Mouse (Mus musculus): Measurements from ENCODE around the gene Slc11a1. TPM values are rescaled to one million over a fixed set of nuclear protein-coding genes. Genes with fewer than 3 reads are reported as not detected.

Gene Slc11a1
- polyA plus RNA-seq, 1 experiment from 2014 or later: 5.2 TPM

DNA sequence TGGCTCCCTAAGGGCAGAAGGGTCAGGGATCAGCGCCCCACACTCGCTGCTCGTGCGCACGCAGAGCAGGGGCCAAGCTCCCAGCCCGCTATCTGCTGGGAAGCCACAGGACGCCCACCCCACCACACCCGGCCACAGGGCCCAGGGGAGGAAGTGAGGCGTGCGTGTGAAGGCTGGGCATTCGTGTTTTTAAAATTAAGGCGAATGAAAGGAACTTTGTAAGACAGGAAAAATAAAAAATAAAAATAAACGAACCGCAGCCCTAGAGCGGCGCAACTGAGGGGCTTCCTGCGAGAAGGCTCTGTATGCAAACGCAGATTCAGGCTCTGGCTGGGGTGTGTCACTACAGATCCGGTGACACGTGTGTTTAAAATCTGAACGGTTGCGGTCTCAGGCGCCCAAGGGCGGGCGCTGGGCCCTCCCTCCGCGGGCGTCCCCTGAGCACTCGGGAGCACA is 14.9 kb downstream of the Slc11a1 start:
- Histone ChIP-seq H3K27me3 (ENCODE audit: control insufficient read depth, insufficient read depth, low read length) (no peaks in the 10 kb centered on the region), H3K4me2 (replicated peaks; ENCODE audit: low read depth, low read length) (peak overlapping the region; percentile 99), H3K27ac (ENCODE audit: low read depth, low read length) (peak overlapping the region; percentile 99; the same call in 1 of the 2 replicates), H3K36me3 (ENCODE audit: control insufficient read depth, insufficient read depth, low read length) (peaks cover 15% of the 10 kb centered on the region), H3K9ac (ENCODE audit: low read depth, low read length) (peak overlapping the region; percentile 50; the same call in 1 of the 2 replicates), H3K4me1 (ENCODE audit: control insufficient read depth, insufficient read depth, low read length) (peaks cover 27% of the 10 kb centered on the region), H3K9me3 (ENCODE audit: control insufficient read depth, low read length) (no peaks in the 10 kb centered on the region), H3K4me3 (ENCODE audit: low read length) (peak overlapping the region; percentile 94)
- WGBS: 2% methylated on average over 29 of the region's 29 CpGs
- no peak for ATAC-seq (ENCODE audit: low FRiP score, low TSS enrichment)

DNA sequence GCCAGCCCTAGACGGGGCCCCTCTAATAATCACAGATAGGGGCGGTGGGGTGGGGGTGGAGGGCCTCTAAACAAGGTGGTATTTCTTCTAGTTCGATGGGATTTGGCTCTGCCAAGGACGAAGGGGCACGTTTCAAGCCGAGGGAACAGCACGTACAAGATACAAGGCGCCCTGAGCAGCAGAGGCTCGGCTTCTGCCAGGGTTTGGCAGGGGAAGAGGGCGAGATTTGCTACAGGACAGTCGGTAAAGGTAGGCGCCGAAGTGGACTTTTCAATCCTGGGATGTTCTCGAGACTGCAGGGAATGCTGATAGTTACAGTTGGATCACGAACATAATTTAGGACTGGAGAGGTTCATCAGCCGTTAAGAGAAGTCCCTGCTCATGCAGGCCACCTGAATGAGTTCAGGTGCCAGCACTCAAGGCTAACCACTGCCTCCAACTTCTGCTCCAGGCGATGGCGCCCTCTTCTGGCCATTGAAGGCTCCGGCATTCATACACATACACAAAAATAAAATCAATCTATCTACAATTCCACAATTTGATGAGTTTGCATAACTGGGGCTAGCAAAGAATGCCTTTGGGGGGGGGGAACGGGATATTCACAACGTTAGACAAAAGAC is 15.4 kb downstream of the Slc11a1 start:
- WGBS: 6% methylated on average over 21 of the region's 21 CpGs

GRCm38 (mm10) chr1:74390924-74391748 is 16.1 kb downstream of the Slc11a1 start, which contains the start of gene Ctdsp1:
Gene Ctdsp1 (plus strand): TSS chr1:74391509.
- Histone ChIP-seq H3K9me3 (ENCODE audit: control insufficient read depth, low read length) (no peaks in the 10 kb centered on the region), H3K9ac (ENCODE audit: low read depth, low read length) (peak within 1 kb of the TSS; percentile 99), H3K27ac (ENCODE audit: low read depth, low read length) (peak within 1 kb of the TSS; percentile 99), H3K27me3 (ENCODE audit: control insufficient read depth, insufficient read depth, low read length) (no peaks in the 10 kb centered on the region), H3K4me2 (replicated peaks; ENCODE audit: low read depth, low read length) (peak within 1 kb of the TSS; percentile 99), H3K4me3 (ENCODE audit: low read length) (peak within 1 kb of the TSS; percentile 94), H3K36me3 (ENCODE audit: control insufficient read depth, insufficient read depth, low read length) (peaks cover 21% of the 10 kb centered on the region), H3K4me1 (ENCODE audit: control insufficient read depth, insufficient read depth, low read length) (peaks cover 27% of the 10 kb centered on the region)
- ATAC-seq (ENCODE audit: low FRiP score, low TSS enrichment): peak; percentile 78
- WGBS: 2% methylated on average over 50 of the region's 51 CpGs

More for the DNA sequence above, 15.4 kb downstream of the Slc11a1 start:
- no peaks in the 10 kb centered on the region for H3K9me3 ChIP-seq (ENCODE audit: control insufficient read depth, low read length)
- H3K36me3 ChIP-seq (ENCODE audit: control insufficient read depth, insufficient read depth, low read length): peaks cover 21% of the 10 kb centered on the region
- peak overlapping the region; percentile 94 for H3K4me3 ChIP-seq (ENCODE audit: low read length)
- H3K27me3 ChIP-seq (ENCODE audit: control insufficient read depth, insufficient read depth, low read length): no peaks in the 10 kb centered on the region
- H3K4me2 ChIP-seq (replicated peaks; ENCODE audit: low read depth, low read length): peak overlapping the region; percentile 99
- peak overlapping the region; percentile 99 for H3K27ac ChIP-seq (ENCODE audit: low read depth, low read length)
- H3K4me1 ChIP-seq (ENCODE audit: control insufficient read depth, insufficient read depth, low read length): peaks cover 27% of the 10 kb centered on the region
- no peak for ATAC-seq (ENCODE audit: low FRiP score, low TSS enrichment)
- H3K9ac ChIP-seq (ENCODE audit: low read depth, low read length): peak overlapping the region; percentile 50; the same call in 1 of the 2 replicates

DNA sequence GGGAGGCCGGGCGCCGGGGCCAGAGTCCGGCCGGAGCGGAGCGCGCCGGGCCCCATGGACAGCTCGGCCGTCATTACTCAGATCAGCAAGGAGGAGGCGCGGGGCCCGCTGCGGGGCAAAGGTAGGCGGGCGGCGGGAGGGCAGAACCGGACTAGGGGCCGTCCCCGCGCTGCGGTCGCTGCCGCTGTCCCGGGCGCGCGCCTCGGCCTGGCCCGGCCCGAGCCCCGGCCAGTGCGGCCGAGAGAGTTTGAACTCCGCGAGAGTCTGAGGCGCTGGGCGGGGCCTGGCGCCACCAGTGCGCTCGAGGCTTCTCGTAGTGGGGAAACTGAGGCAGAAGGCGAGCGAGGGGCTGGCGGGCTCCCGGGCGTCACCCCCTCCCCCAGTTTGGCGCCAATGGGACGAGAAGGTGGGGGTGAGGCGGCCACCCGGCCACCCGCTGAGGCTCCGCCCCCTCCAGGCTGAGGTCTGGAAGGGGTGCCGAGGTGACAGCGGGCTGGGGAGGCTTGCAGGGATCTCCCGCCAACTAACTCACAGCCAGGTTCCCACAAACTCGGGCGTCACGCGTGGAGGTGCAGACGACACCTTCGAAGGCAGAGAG is 16.9 kb downstream of the Slc11a1 start:
- Histone ChIP-seq H3K9ac (ENCODE audit: low read depth, low read length) (peak overlapping the region; percentile 99), H3K4me3 (ENCODE audit: low read length) (peak overlapping the region; percentile 94), H3K4me2 (replicated peaks; ENCODE audit: low read depth, low read length) (peak overlapping the region; percentile 99), H3K27ac (ENCODE audit: low read depth, low read length) (peak overlapping the region; percentile 99), H3K9me3 (ENCODE audit: control insufficient read depth, low read length) (no peaks in the 10 kb centered on the region), H3K36me3 (ENCODE audit: control insufficient read depth, insufficient read depth, low read length) (peaks cover 21% of the 10 kb centered on the region), H3K4me1 (ENCODE audit: control insufficient read depth, insufficient read depth, low read length) (peaks cover 27% of the 10 kb centered on the region), H3K27me3 (ENCODE audit: control insufficient read depth, insufficient read depth, low read length) (no peaks in the 10 kb centered on the region)
- WGBS: 0% methylated on average over 33 of the region's 63 CpGs
- peak; percentile 30 for ATAC-seq (ENCODE audit: low FRiP score, low TSS enrichment)

GRCm38 (mm10) chr1:74392446-74392994 is 17.5 kb downstream of the Slc11a1 start:
- ATAC-seq (ENCODE audit: low FRiP score, low TSS enrichment): peak; percentile 21
- Histone ChIP-seq H3K4me2 (replicated peaks; ENCODE audit: low read depth, low read length) (peak overlapping the region; percentile 99), H3K9me3 (ENCODE audit: control insufficient read depth, low read length) (no peaks in the 10 kb centered on the region), H3K36me3 (ENCODE audit: control insufficient read depth, insufficient read depth, low read length) (peaks cover 21% of the 10 kb centered on the region), H3K4me1 (ENCODE audit: control insufficient read depth, insufficient read depth, low read length) (peaks cover 27% of the 10 kb centered on the region), H3K27me3 (ENCODE audit: control insufficient read depth, insufficient read depth, low read length) (no peaks in the 10 kb centered on the region), H3K4me3 (ENCODE audit: low read length) (peak overlapping the region; percentile 94), H3K27ac (ENCODE audit: low read depth, low read length) (peak overlapping the region; percentile 99), H3K9ac (ENCODE audit: low read depth, low read length) (peak overlapping the region; percentile 99)
- 3% methylated on average over 16 of the region's 16 CpGs for WGBS

GRCm38 (mm10) chr1:74393010-74393409 is 18.0 kb downstream of the Slc11a1 start:
- peaks cover 27% of the 10 kb centered on the region for H3K4me1 ChIP-seq (ENCODE audit: control insufficient read depth, insufficient read depth, low read length)

GRCm38 (mm10) chr1:74393697-74394096 is 18.7 kb downstream of the Slc11a1 start:
- WGBS: 84% methylated on average over 9 of the region's 9 CpGs
- Histone ChIP-seq H3K27ac (ENCODE audit: low read depth, low read length) (no peak overlapping the region), H3K36me3 (ENCODE audit: control insufficient read depth, insufficient read depth, low read length) (peaks cover 21% of the 10 kb centered on the region), H3K27me3 (ENCODE audit: control insufficient read depth, insufficient read depth, low read length) (no peaks in the 10 kb centered on the region), H3K4me1 (ENCODE audit: control insufficient read depth, insufficient read depth, low read length) (peaks cover 27% of the 10 kb centered on the region), H3K9ac (ENCODE audit: low read depth, low read length) (0 out of 2 replicates have a peak overlapping the region, but pooled peaks have one; percentile 99), H3K4me2 (replicated peaks; ENCODE audit: low read depth, low read length) (no peak overlapping the region), H3K4me3 (ENCODE audit: low read length) (0 out of 2 replicates have a peak overlapping the region, but pooled peaks have one; percentile 94), H3K9me3 (ENCODE audit: control insufficient read depth, low read length) (no peaks in the 10 kb centered on the region)
- ATAC-seq (ENCODE audit: low FRiP score, low TSS enrichment): no peak

More at GRCm38 (mm10) chr1:74393010-74393409, 18.0 kb downstream of the Slc11a1 start:
- H3K9me3 ChIP-seq (ENCODE audit: control insufficient read depth, low read length): no peaks in the 10 kb centered on the region
- no peaks in the 10 kb centered on the region for H3K27me3 ChIP-seq (ENCODE audit: control insufficient read depth, insufficient read depth, low read length)
- peak overlapping the region; percentile 94 for H3K4me3 ChIP-seq (ENCODE audit: low read length)
- no peak for ATAC-seq (ENCODE audit: low FRiP score, low TSS enrichment)
- peak overlapping the region; percentile 99 for H3K4me2 ChIP-seq (replicated peaks; ENCODE audit: low read depth, low read length)
- WGBS: 50% methylated on average over 7 of the region's 7 CpGs
- H3K27ac ChIP-seq (ENCODE audit: low read depth, low read length): peak overlapping the region; percentile 65; the same call in 1 of the 2 replicates
- H3K9ac ChIP-seq (ENCODE audit: low read depth, low read length): peak overlapping the region; percentile 99
- peaks cover 21% of the 10 kb centered on the region for H3K36me3 ChIP-seq (ENCODE audit: control insufficient read depth, insufficient read depth, low read length)

DNA sequence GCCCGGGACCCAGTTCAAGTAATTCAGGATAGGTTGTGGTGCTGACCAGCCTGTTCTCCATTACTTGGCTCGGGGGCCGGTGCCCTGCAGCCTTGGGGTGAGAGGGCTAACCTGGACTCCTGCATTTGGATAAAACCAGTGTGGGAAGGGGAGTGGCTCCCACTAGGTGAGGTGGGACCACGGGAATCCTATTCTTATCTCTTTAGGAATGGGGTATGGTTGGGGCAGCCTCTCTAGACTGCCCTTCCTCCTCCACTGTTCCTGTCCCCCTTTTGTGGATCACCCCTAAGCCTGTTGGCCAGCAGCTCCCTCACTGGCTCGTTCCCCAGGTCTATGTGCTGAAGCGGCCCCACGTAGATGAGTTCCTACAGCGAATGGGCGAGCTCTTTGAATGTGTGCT is 19.3 kb downstream of the Slc11a1 start:
- no peaks in the 10 kb centered on the region for H3K9me3 ChIP-seq (ENCODE audit: control insufficient read depth, low read length)
- 91% methylated on average over 9 of the region's 9 CpGs for WGBS
- H3K27ac ChIP-seq (ENCODE audit: low read depth, low read length): no peak overlapping the region
- H3K4me1 ChIP-seq (ENCODE audit: control insufficient read depth, insufficient read depth, low read length): peaks cover 27% of the 10 kb centered on the region
- H3K4me2 ChIP-seq (replicated peaks; ENCODE audit: low read depth, low read length): no peak overlapping the region
- H3K9ac ChIP-seq (ENCODE audit: low read depth, low read length): no peak overlapping the region
- H3K36me3 ChIP-seq (ENCODE audit: control insufficient read depth, insufficient read depth, low read length): peaks cover 21% of the 10 kb centered on the region
- no peak overlapping the region for H3K4me3 ChIP-seq (ENCODE audit: low read length)
- H3K27me3 ChIP-seq (ENCODE audit: control insufficient read depth, insufficient read depth, low read length): no peaks in the 10 kb centered on the region
- ATAC-seq (ENCODE audit: low FRiP score, low TSS enrichment): no peak

Measured in kidney, embryonic 14.5 days (tissue).